18 mouse cellular contexts compared by ENCODE assay signal in the genomic region with DNA sequence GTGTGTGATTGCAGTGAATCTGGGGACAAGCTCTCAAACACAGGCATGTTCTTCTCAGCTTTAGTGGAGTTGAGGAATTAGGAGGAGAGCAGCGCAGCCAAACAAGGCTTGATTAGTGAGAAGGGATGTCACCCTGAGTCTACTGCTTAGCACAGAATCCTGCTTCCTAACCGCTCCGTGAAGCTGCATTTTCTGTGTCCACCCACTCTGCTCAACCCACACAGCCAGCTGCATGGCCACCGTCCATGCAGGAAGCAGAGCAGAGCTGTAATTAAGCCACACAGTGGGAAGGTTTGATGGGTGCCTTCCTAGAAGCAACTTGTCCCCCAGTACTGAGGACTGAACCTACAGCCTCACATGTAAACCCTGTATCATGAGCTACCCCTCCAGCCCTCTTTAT.
DNase-seq lines count a peak whose midpoint lies in the region; ATAC-seq and TF ChIP-seq lines count a peak whose summit lies in the region.
"Had no signal": no experiment of that assay in that cellular context is flagged by ENCODE, and none has a peak within 500 bp of the region (broad histone marks: within the 10 kb centered on the region; RNA-seq: fewer than 3 reads in every experiment).

No protein-coding gene starts in this region.

- no peak overlapping the region for H3K4me3 ChIP-seq in left cerebral cortex, adult 2 months
- no peak overlapping the region for H3K4me3 ChIP-seq in midbrain, postnatal 0 days (ENCODE audit: low read depth, low read length)
- H3K4me3 ChIP-seq: erythroblast, embryonic 14.5 days; heart, embryonic 10.5 days; intestine, embryonic 15.5 days; limb, embryonic 15.5 days; megakaryocyte, embryonic 14.5 days; neural tube, embryonic 12.5 days had no signal

- intact Hi-C loops in left cerebral cortex, postnatal 10 days (cut with DNase I) = loop anchor here (5.0 kb wide), 2 partner anchors 123 to 573 kb away; no protein-coding TSS in a partner anchor
- intact Hi-C loops in left cerebral cortex, adult 2 months (cut with DNase I) = loop anchor here (5.0 to 10.0 kb wide), 3 partner anchors 123 to 1030 kb away; a partner anchor contains a TSS
- intact Hi-C loops in left cerebral cortex, postnatal 36 days (cut with DNase I) = no loop called here

- H3K27ac ChIP-seq in left cerebral cortex, adult 2 months = peak overlapping the region; percentile 28; the same call in 1 of the 2 replicates
- H3K27ac ChIP-seq in midbrain, postnatal 0 days (ENCODE audit: low read depth, low read length) = no peak overlapping the region
- H3K27ac ChIP-seq: heart, embryonic 10.5 days; hindbrain, embryonic 14.5 days; intestine, embryonic 15.5 days; limb, embryonic 15.5 days; neural tube, embryonic 12.5 days had no signal

- TF ChIP-seq CTCF in left cerebral cortex, adult 2 months (IDR thresholded peaks at IDR 0.05) = no peak
- no peak for TF ChIP-seq CTCF in midbrain, postnatal 0 days (IDR thresholded peaks at IDR 0.05)

- no peaks in the 10 kb centered on the region for H3K4me1 ChIP-seq in midbrain, postnatal 0 days (ENCODE audit: insufficient read depth, low read length)
- H3K4me1 ChIP-seq: neural tube, embryonic 12.5 days had no signal

- no peaks in the 10 kb centered on the region for H3K36me3 ChIP-seq in midbrain, postnatal 0 days (ENCODE audit: insufficient read depth, low read length)
- H3K36me3 ChIP-seq: intestine, embryonic 15.5 days; limb, embryonic 15.5 days; neural tube, embryonic 12.5 days had no signal

- H3K4me2 ChIP-seq in midbrain, postnatal 0 days (ENCODE audit: low read depth, low read length, poor library complexity, severe bottlenecking) = no peak overlapping the region
- H3K4me2 ChIP-seq: hindbrain, embryonic 14.5 days; intestine, embryonic 15.5 days; limb, embryonic 15.5 days; neural tube, embryonic 12.5 days had no signal

- peak; percentile 35 to 76 for DNase-seq in left cerebral cortex, adult 18-20 months (ENCODE audit: low spot score in 2 of 2)
- no peak for DNase-seq in left cerebral cortex, postnatal 10 days (ENCODE audit: extremely low spot score in 1 of 2, low spot score in 2 of 2)
- peak; percentile 22 to 64 for DNase-seq in left cerebral cortex, adult 2 months (ENCODE audit: extremely low spot score in 1 of 2, low spot score in 2 of 2)
- peak; percentile 51 to 52 for DNase-seq in left cerebral cortex, postnatal 36 days (ENCODE audit: low spot score in 2 of 2)
- peak; percentile 62 for DNase-seq in telencephalon, adult 2 months (ENCODE audit: low read depth, low spot score)
- no peak for DNase-seq in cerebellum, postnatal 14 days
- DNase-seq in midbrain, postnatal 0 days (ENCODE audit: low spot score) = no peak
- DNase-seq: cerebellum, adult 11 months; gastrocnemius, postnatal 36 days had no signal

- ATAC-seq in midbrain, postnatal 0 days (ENCODE audit: low FRiP score) = no peak
- ATAC-seq: intestine, embryonic 15.5 days; liver, postnatal 0 days; midbrain, embryonic 16.5 days had no signal

- H3K9me3 ChIP-seq in midbrain, postnatal 0 days (ENCODE audit: low read length) = no peaks in the 10 kb centered on the region
- H3K9me3 ChIP-seq: heart, embryonic 10.5 days; intestine, embryonic 15.5 days; limb, embryonic 15.5 days; megakaryocyte, embryonic 14.5 days; neural tube, embryonic 12.5 days had no signal

- no peak overlapping the region for H3K9ac ChIP-seq in midbrain, postnatal 0 days (replicated peaks; ENCODE audit: low read length, poor library complexity, severe bottlenecking)
- H3K9ac ChIP-seq: hindbrain, embryonic 14.5 days; intestine, embryonic 15.5 days; limb, embryonic 15.5 days; liver, postnatal 0 days; neural tube, embryonic 12.5 days had no signal

- 89% methylated on average over 4 of the region's 4 CpGs for WGBS in midbrain, postnatal 0 days

- H3K27me3 ChIP-seq in midbrain, postnatal 0 days (ENCODE audit: insufficient read depth, low read length) = no peaks in the 10 kb centered on the region
- H3K27me3 ChIP-seq: intestine, embryonic 15.5 days; limb, embryonic 15.5 days; megakaryocyte, embryonic 14.5 days; neural tube, embryonic 12.5 days had no signal

Comparison
In these comparisons a context has a peak if more than half of its experiments do, and no peak if none do; other contexts are left out.
1. DNase-seq: peak in left cerebral cortex, adult 18-20 months (2 of 2), left cerebral cortex, adult 2 months (2 of 2), left cerebral cortex, postnatal 36 days (2 of 2) and telencephalon, adult 2 months (single experiment); none in left cerebral cortex, postnatal 10 days (0 of 2), cerebellum, postnatal 14 days (0 of 2) and midbrain, postnatal 0 days (single experiment).